Mouse (Mus musculus) cerebellum, adult 2 months (tissue): ENCODE measurements around the gene 4833427G06Rik.

Experiments
- CTCF ChIP-seq: fragments of 200-500 bp; IDR thresholded peaks from 2 replicates; pipeline ENCODE4 v1.5.1; 2011; ENCODE audit warnings: low read depth, mild to moderate bottlenecking, control low read depth, low read length, moderate library complexity, borderline replicate concordance; ENCODE audit not compliant: insufficient read depth
- POLR2A ChIP-seq: fragments of 200-500 bp; IDR thresholded peaks from 2 replicates; pipeline ENCODE4 v1.6.1; 2011; ENCODE audit warnings: low read length, control low read depth, borderline replicate concordance; ENCODE audit not compliant: insufficient read depth

- TF ChIP-seq CTCF (no peak), POLR2A (no peak)
Observed at GRCm38 (mm10) chr9:51144218-51144617, 42.3 kb upstream of the 4833427G06Rik start.
